Mouse (Mus musculus) ES-Bruce4 (cell line): ENCODE data around the gene Polr2h.

ENCODE experiments used
- CTCF ChIP-seq: IDR thresholded peaks from one replicate; pipeline ENCODE4 v1.8.1; 2011; ENCODE audit warnings: low read depth, low read length
- POLR2A ChIP-seq: IDR thresholded peaks from one replicate; pipeline ENCODE4 v1.8.1; 2011; ENCODE audit warnings: low read length; ENCODE audit not compliant: insufficient read depth

- TF ChIP-seq CTCF (no peak), POLR2A (no peak)
Observed at GRCm38 (mm10) chr16:20670291-20670690, 47.2 kb upstream of the Polr2h start.
